Mouse (Mus musculus) adrenal gland, adult (tissue): ENCODE measurements at regions not wholly inside any gene's neighbourhood (a gene's known extent, or its start where the extent isn't known, plus 50 kb on each side); places are given as distances from the start of the nearest gene placed in this dataset.

ENCODE experiments used
- DNase-seq, 2 experiments: peaks; one replicate each; pipeline ENCODE4 v3.0.0; 2022 to 2023; ENCODE audit warnings: low spot score in 1 of 2; ENCODE audit not compliant: inconsistent age in 2 of 2

GRCm38 (mm10) chr15:31673038-31673437 is 71.4 kb downstream of the Fam173b start:
- DNase-seq = peak in 1 of 2 experiments; percentile 62

- peak in 1 of 2 experiments; percentile 32 for DNase-seq
Measured at GRCm38 (mm10) chr15:31676771-31677191, 75.1 kb downstream of the Fam173b start.

DNA sequence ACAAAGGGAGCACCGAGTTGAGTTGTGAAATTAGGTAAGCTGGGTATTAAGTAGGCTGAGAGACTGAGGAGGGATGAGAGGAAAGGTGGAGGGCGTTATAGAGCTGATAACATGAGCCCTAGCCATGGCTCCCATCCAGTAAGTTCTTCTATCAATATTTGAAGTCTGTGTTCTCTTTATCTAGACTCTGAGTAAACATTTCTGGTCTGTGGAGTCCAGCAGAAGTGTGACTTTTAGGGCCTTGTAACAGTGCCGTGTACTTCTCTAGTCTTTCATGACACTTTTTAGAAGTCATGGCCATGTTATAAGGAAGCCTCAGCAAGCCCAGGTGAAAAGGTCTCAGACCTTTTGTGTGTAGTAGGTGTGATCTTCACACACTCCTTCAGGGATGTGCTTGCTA is 91.5 kb downstream of the Fam173b start:
- DNase-seq = no peak

DNA sequence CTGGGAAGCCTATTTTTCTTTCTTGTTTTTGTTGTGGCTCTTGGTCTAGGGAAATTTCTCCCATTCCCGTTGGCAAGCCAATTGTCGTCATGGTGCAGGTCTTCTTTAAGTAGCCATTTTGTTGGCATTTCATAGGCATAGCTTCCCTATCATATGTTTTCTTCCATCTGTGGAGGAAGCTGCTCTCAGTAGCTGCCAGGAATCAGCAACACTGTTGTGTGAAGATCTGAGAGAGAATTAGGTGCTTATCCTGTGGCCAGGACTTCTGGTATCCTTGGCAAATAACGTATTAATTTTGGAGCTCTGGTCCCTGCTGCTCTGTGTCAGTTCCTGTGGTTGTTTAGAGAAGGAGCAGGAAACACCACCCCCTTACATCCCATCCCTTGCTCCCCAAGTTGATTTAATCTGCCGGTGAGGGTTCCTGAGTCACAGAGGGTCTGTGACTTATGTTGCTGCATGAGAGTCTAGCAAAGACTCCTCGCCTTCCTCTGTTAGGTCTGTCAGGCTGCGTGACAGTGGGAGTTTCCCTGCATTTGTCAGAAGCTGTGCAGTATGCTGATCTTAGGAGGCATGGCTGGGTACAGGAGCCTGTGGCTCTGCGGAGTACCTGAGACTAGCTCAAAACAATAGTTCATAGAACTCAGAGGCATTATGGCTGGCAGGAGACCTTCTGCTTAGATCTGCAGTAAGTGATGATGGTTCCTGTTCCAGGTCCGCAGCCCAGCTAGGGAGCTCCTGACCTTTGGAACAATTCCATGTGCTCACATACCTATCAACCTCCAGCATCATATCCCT is 93.4 kb downstream of the Fam173b start:
- no peak for DNase-seq

GRCm38 (mm10) chr15:31703400-31703799 is 101.7 kb downstream of the Fam173b start:
- no peak for DNase-seq

- DNase-seq = no peak
Measured at GRCm38 (mm10) chr15:31707416-31707815, 105.8 kb downstream of the Fam173b start.

DNA sequence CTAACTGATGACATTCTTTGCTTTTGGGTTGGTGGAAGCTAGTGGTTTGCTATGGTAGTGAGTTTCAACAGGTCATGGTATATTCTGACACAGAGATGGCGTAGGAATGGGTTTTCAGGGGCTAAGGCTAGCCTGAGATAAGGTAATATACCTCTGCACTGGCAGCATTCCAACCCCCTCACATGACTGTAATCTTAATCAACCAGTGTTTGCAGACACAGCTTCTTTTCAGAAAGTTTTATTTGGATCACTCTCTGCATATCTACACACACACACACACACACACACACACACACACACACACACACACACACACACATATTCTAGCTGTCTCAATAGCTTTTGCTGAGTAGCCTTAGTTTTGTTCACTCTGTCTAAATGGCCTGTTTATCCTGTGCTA is 119.4 kb downstream of the Fam173b start:
- no peak for DNase-seq

GRCm38 (mm10) chr15:31722429-31722828 is 120.8 kb downstream of the Fam173b start:
- no peak for DNase-seq

DNA sequence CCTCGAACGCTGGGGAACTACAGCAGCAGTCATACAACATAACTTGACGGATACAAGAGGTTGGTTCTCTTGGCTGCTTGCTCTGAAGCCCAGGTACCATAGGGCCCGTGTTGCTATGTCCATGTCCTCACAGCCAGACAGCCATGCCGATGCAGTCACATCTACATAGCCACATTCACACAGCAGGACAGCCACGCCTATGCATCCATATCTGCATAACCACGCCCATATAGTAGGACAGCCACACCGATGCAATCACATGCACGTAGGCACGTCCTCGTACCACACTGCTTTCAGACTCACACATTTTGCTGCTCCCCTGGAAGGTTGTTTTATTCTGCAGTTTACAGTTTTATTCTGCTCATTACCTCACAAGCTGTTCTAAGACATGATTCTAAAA is 122.6 kb downstream of the Fam173b start:
- DNase-seq = peak in 1 of 2 experiments; percentile 29

DNA sequence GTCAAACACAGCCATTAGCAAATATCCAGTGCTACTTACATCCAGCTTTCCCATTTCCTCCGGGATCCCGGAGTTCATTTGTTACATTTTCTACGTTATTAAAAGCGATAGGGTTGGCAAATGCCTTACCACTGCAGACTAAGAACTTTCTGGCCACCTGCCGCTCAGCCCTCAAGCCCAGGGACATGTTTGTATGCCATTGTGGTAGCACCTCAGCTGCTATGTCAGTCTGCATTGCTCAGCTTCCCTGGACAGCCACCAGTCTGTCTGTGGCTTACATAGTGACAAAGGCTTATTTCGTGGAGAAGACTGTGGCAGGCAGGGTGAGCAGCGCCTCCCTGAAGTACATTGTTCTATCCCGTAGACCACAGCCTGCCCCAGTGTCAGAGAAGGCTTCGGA is 127.5 kb downstream of the Fam173b start:
- DNase-seq = no peak

DNA sequence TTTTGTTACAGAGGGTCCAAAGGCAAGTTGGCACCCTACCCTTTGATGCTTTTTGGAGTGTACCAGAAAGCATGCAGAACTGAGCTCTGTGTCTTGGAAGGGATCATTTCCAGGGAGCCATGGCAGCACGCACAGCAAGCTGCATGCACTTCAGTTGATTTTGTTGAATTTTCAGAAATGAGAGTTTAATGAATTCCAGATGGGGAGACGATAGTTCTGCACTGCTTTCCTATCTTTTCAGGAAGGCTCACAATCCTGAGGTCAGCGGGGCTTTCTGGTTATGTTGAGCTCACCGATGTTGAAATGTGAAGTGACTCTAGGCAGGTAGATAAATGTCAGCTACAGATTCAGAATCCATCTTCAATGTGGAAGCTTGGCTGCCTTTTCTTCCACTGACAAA is 140.0 kb downstream of the Fam173b start:
- DNase-seq = no peak

- DNase-seq = no peak
Measured at GRCm38 (mm10) chr15:31744570-31744969, 142.9 kb downstream of the Fam173b start.

DNA sequence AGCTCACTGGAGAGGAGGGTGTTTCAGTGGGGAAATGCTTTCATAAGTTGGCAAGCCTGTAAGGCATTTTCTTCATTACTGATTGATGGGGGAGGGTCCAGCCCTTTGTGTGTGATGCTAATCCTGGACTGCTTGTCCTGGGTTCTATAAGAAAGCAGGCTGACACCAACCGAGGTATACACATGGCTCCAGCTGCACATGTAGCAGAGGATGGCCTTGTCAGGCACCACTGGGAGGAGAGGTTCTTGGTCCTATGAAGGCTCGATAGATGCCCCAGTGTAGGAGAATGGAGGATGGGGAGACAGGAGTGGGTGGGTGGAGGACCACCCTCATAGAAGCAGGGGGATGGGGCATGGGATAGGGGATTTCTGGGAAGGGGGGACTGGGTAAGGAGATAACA is 151.0 kb downstream of the Fam173b start:
- DNase-seq = no peak

DNA sequence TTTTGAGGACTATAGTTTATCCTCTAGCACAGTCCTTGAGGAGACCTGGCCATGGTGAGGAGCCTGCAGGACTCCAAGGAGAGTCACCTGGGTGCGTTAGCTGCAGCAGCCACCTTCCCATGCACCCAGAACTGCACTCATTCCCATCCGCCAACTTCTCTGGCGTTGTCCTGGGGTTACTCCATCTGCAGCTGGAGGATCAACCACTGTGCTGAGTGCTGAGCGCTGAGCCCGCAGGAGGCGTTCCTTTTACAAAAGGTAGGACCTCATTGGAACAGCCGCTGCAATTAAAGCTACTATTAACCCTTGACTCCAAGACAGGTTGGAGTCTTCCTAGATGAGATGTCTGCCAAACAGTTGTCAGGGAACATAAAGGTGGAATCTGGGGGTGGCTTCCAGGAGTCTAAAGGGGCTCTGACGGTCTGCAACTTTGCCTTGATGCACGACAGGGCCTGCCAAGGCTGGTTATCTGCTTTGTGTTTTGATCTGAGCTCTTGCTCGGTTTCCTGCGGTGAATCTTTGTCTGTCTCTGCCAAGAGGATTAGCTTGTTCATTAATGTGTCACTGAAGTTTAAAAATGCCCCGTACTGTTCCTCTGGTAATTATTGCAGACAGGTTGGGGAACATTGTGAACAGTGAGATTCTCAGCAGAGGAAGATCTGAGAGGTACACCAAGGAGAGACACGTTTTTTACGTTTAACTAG is 152.1 kb downstream of the Fam173b start:
- no peak for DNase-seq

DNA sequence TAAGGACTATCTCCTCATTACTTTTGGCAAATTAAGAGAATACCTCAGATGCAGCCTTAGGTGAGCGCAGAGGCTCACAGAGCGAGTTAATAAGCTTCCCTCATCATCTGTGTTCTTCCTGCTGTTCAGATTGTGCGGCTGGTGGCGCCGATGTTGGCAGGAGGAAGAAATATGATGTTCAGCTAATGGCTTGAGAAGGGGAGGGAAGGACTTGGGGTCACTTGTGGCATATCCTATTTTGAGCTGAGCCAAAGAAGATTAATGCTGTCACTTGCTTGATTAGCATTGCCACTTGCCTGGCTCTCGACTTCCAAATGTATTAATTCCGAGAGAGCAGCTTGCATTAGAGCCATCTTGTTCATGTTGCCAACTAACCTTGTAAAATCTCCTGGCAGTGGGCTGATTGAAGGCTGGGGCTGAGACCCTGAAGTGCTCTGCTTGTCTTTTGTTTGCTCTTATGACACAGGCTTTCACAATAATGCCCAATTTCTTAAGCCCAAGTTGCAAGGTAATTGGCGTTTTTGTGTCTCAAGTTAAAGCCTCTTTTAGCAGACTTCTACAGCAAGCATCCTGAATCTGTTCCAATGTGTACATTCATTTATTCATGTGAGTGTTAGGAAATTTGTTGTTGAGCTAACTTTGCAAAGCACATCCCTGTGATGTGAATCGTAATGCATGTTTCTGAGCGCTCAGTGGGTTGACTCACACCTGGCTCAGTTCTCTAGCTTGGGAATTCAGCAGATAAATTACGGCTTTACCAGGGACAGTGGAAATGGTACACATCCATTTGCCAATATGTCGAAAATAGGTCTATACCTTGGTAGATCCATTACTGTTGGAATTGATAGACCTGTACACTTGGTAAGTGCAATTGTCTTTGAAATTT is 167.6 kb downstream of the Fam173b start:
- DNase-seq = no peak

DNA sequence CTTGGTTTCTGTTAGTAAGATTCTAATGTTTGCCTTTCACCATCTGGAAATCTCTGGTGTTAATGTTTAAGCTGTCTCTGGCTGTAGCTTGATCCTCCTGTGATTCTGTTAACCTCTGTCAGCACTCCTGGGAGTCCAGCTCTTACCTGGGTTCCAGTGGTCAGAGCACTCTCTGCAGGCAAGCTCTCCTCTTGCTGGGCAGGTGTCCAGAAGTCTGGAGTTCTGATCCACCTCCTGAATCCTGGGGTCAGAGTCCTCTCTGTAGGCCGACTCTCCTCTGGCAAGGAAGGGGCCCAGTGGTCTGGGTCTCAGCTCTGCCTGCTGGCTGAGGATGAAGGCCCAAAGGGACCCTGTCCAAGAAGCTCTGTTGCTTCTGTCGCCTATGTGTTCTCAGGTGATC is 181.4 kb downstream of the Fam173b start:
- DNase-seq = no peak

- peak in 1 of 2 experiments; percentile 8 for DNase-seq
Measured at GRCm38 (mm10) chr15:31785022-31785421, 183.4 kb downstream of the Fam173b start.

DNA sequence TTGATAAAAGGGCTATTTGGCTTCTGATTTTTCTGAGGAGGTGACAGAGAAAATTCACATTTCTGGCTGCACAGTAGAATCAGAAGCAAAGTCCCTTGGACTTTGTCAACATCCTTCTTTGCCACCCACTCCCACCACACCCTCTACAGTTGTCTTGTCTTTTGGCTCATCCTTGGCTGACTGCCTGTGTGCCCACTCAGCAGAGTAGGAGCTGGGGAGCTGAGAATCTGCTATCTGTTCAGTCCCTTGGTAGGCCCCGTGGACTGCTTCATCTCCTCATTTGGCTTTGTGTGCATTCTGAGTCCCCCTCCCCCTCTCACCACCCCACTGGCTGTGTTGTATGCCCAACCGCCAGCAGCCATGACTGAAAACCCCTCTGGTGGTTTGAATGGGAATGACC is 197.2 kb downstream of the Fam173b start:
- no peak for DNase-seq

GRCm38 (mm10) chr15:31805522-31805921 is 203.9 kb downstream of the Fam173b start:
- DNase-seq = peak in 1 of 2 experiments; percentile 66

- no peak for DNase-seq
Measured at GRCm38 (mm10) chr15:31815551-31815950, 213.9 kb downstream of the Fam173b start.

DNA sequence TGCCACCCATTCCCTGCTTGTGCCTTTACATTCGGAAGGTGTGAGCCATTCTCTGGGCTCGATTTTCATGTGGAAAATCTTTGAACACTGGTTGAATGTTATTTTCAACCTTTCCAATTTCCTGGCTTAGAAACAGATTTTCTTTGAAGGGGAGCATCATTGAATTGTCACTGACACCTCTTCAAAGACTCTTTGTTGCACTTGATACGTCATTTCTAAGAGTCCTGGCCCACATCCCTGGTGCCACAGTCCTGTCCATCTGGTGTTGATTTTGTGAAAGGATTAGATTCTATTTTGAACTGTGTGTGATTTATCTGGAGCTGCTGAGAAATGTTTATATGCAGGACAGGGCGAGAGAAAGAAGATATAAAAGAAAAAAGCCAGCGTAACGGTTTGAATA is 217.6 kb downstream of the Fam173b start:
- no peak for DNase-seq
